Mouse (Mus musculus) hindbrain, embryonic 13.5 days (tissue): ENCODE measurements around the gene Grm3. TPM values are rescaled to one million over a fixed set of nuclear protein-coding genes. Genes with fewer than 3 reads are reported as not detected.

Experiments used
- ATAC-seq: fragments of 200-750 bp; cut with Nextera tagmentation; 2 replicates; pipeline ENCODE4 v1.8.0; 2017; ENCODE audit warnings: moderate TSS enrichment; ENCODE audit not compliant: low FRiP score
- H3K27ac ChIP-seq: fragments of 300-500 bp; sonication (generic); 2 replicates; pipeline ENCODE4 v1.5.1; 2015; ENCODE audit warnings: inconsistent platforms, mild to moderate bottlenecking, moderate library complexity
- H3K27me3 ChIP-seq: fragments of 300-500 bp; sonication (generic); 2 replicates; pipeline ENCODE4 v1.6.1; 2015; ENCODE audit warnings: mild to moderate bottlenecking, inconsistent platforms
- H3K36me3 ChIP-seq: fragments of 300-500 bp; sonication (generic); 2 replicates; pipeline ENCODE4 v1.6.1; 2015; ENCODE audit warnings: mild to moderate bottlenecking, inconsistent platforms
- H3K4me1 ChIP-seq: fragments of 300-500 bp; sonication (generic); replicated peaks from 2 replicates; pipeline ENCODE4 v1.6.1; 2015; ENCODE audit warnings: inconsistent platforms
- H3K4me2 ChIP-seq: fragments of 300-500 bp; sonication (generic); 2 replicates; pipeline ENCODE4 v1.6.1; 2015; ENCODE audit warnings: inconsistent platforms, mild to moderate bottlenecking, moderate library complexity
- H3K4me3 ChIP-seq: fragments of 300-500 bp; sonication (generic); 2 replicates; pipeline ENCODE4 v1.5.1; 2015; ENCODE audit warnings: mild to moderate bottlenecking, inconsistent platforms
- H3K9ac ChIP-seq: fragments of 300-500 bp; sonication (generic); 2 replicates; pipeline ENCODE4 v1.6.1; 2015; ENCODE audit warnings: mild to moderate bottlenecking, inconsistent platforms
- H3K9me3 ChIP-seq: fragments of 300-500 bp; sonication (generic); 2 replicates; pipeline ENCODE4 v1.6.1; 2016; ENCODE audit warnings: inconsistent platforms
- WGBS: fragments of 180-500 bp; shearing (Covaris S2); methylation state at CpG from one replicate; pipeline ENCODE4 v1.1.7; 2015; 5-methylcytosine and 5-hydroxymethylcytosine counted together
- polyA plus RNA-seq: library from polyadenylated mRNA; unstranded; fragments of >200 nt; fragmentation: Nextera tagmentation; extraction: Ambion mirVana; gene quantifications from 2 replicates; pipeline ENCODE4 v1.2.1, GENCODE M21; 2015

Grm3 gene
- polyA plus RNA-seq, 1 experiment from 2014 or later = 28.4 TPM

- WGBS = 97% methylated on average over 1 of the region's 1 CpGs
- Histone ChIP-seq H3K27me3 (no peaks in the 10 kb centered on the region), H3K9me3 (no peaks in the 10 kb centered on the region), H3K4me3 (no peak overlapping the region), H3K27ac (no peak overlapping the region), H3K9ac (no peak overlapping the region), H3K4me1 (no peaks in the 10 kb centered on the region), H3K36me3 (no peaks in the 10 kb centered on the region), H3K4me2 (no peak overlapping the region)
- ATAC-seq = no peak
Measured at GRCm38 (mm10) chr5:9692333-9692732, 32.6 kb downstream of the Grm3 start.

- no peak for ATAC-seq
- Histone ChIP-seq H3K4me2 (no peak overlapping the region), H3K9ac (no peak overlapping the region), H3K9me3 (no peaks in the 10 kb centered on the region), H3K4me1 (no peaks in the 10 kb centered on the region), H3K36me3 (no peaks in the 10 kb centered on the region), H3K27ac (no peak overlapping the region), H3K27me3 (no peaks in the 10 kb centered on the region), H3K4me3 (no peak overlapping the region)
- WGBS = 22% methylated on average over 3 of the region's 3 CpGs
Measured at GRCm38 (mm10) chr5:9690599-9691242, 34.2 kb downstream of the Grm3 start.

- WGBS = 38% methylated on average over 1 of the region's 1 CpGs
- ATAC-seq = no peak
Measured at GRCm38 (mm10) chr5:9690192-9690591, 34.8 kb downstream of the Grm3 start.

GRCm38 (mm10) chr5:9683204-9683603 lies 41.8 kb downstream of the Grm3 start:
- H3K36me3 ChIP-seq = no peaks in the 10 kb centered on the region
- H3K4me1 ChIP-seq = no peaks in the 10 kb centered on the region
- H3K4me3 ChIP-seq = no peak overlapping the region
- H3K9me3 ChIP-seq = no peaks in the 10 kb centered on the region
- no peak overlapping the region for H3K4me2 ChIP-seq
- no peak for ATAC-seq
- WGBS = 46% methylated on average over 2 of the region's 2 CpGs
- no peak overlapping the region for H3K9ac ChIP-seq
- H3K27me3 ChIP-seq = no peaks in the 10 kb centered on the region
- no peak overlapping the region for H3K27ac ChIP-seq

More at GRCm38 (mm10) chr5:9690192-9690591, 34.8 kb downstream of the Grm3 start:
- no peak overlapping the region for H3K4me3 ChIP-seq
- no peaks in the 10 kb centered on the region for H3K9me3 ChIP-seq
- no peak overlapping the region for H3K4me2 ChIP-seq
- no peak overlapping the region for H3K9ac ChIP-seq
- no peaks in the 10 kb centered on the region for H3K27me3 ChIP-seq
- no peaks in the 10 kb centered on the region for H3K36me3 ChIP-seq
- H3K27ac ChIP-seq = no peak overlapping the region
- H3K4me1 ChIP-seq = no peaks in the 10 kb centered on the region

GRCm38 (mm10) chr5:9669002-9669401 lies 56.0 kb downstream of the Grm3 start:
- 96% methylated on average over 1 of the region's 1 CpGs for WGBS
- H3K9ac ChIP-seq = no peak overlapping the region
- H3K27ac ChIP-seq = no peak overlapping the region
- H3K27me3 ChIP-seq = no peaks in the 10 kb centered on the region
- ATAC-seq = no peak
- no peak overlapping the region for H3K4me2 ChIP-seq
- no peaks in the 10 kb centered on the region for H3K9me3 ChIP-seq
- H3K36me3 ChIP-seq = no peaks in the 10 kb centered on the region
- H3K4me3 ChIP-seq = no peak overlapping the region
- no peaks in the 10 kb centered on the region for H3K4me1 ChIP-seq

GRCm38 (mm10) chr5:9663416-9663815 lies 61.6 kb downstream of the Grm3 start:
- WGBS = 92% methylated on average over 3 of the region's 3 CpGs

GRCm38 (mm10) chr5:9661870-9662589 lies 62.9 kb downstream of the Grm3 start:
- Histone ChIP-seq H3K4me3 (no peak overlapping the region), H3K9me3 (no peaks in the 10 kb centered on the region), H3K27ac (no peak overlapping the region), H3K36me3 (no peaks in the 10 kb centered on the region), H3K27me3 (no peaks in the 10 kb centered on the region), H3K4me1 (no peaks in the 10 kb centered on the region), H3K4me2 (no peak overlapping the region), H3K9ac (no peak overlapping the region)
- 47% methylated on average over 9 of the region's 9 CpGs for WGBS
- ATAC-seq = peak; percentile 77

More at GRCm38 (mm10) chr5:9663416-9663815, 61.6 kb downstream of the Grm3 start:
- no peak overlapping the region for H3K4me2 ChIP-seq
- no peaks in the 10 kb centered on the region for H3K4me1 ChIP-seq
- no peaks in the 10 kb centered on the region for H3K36me3 ChIP-seq
- no peaks in the 10 kb centered on the region for H3K27me3 ChIP-seq
- no peak for ATAC-seq
- H3K27ac ChIP-seq = no peak overlapping the region
- H3K9me3 ChIP-seq = no peaks in the 10 kb centered on the region
- H3K4me3 ChIP-seq = no peak overlapping the region
- H3K9ac ChIP-seq = no peak overlapping the region

- Histone ChIP-seq H3K4me1 (no peaks in the 10 kb centered on the region), H3K4me2 (no peak overlapping the region), H3K36me3 (no peaks in the 10 kb centered on the region), H3K9ac (no peak overlapping the region), H3K27ac (no peak overlapping the region), H3K27me3 (no peaks in the 10 kb centered on the region), H3K9me3 (0 out of 2 replicates have a peak, but pooled peaks cover 4% of the 10 kb centered on the region), H3K4me3 (no peak overlapping the region)
- WGBS = 96% methylated on average over 2 of the region's 2 CpGs
- no peak for ATAC-seq
Measured at GRCm38 (mm10) chr5:9638612-9639011, 86.4 kb downstream of the Grm3 start.

GRCm38 (mm10) chr5:9627220-9627619 lies 97.8 kb downstream of the Grm3 start:
- Histone ChIP-seq H3K36me3 (no peaks in the 10 kb centered on the region), H3K9ac (no peak overlapping the region), H3K4me1 (peaks cover 11% of the 10 kb centered on the region), H3K4me3 (no peak overlapping the region), H3K4me2 (no peak overlapping the region), H3K27ac (no peak overlapping the region), H3K27me3 (no peaks in the 10 kb centered on the region), H3K9me3 (no peaks in the 10 kb centered on the region)
- 53% methylated on average over 2 of the region's 2 CpGs for WGBS
- 0 out of 2 replicates have a peak, but pooled peaks have one; percentile 33 for ATAC-seq

GRCm38 (mm10) chr5:9624396-9624795 lies 100.6 kb downstream of the Grm3 start:
- WGBS = 93% methylated on average over 4 of the region's 4 CpGs

GRCm38 (mm10) chr5:9623095-9623459 lies 101.9 kb downstream of the Grm3 start:
- H3K4me3 ChIP-seq = no peak overlapping the region
- peak; percentile 93 for ATAC-seq
- WGBS = 6% methylated on average over 4 of the region's 4 CpGs
- H3K4me1 ChIP-seq = peaks cover 11% of the 10 kb centered on the region
- no peak overlapping the region for H3K9ac ChIP-seq
- no peaks in the 10 kb centered on the region for H3K9me3 ChIP-seq
- H3K36me3 ChIP-seq = no peaks in the 10 kb centered on the region
- H3K27me3 ChIP-seq = no peaks in the 10 kb centered on the region
- peak overlapping the region; percentile 19; the same call in 1 of the 2 replicates for H3K4me2 ChIP-seq
- peak overlapping the region; percentile 69; the same call in 1 of the 2 replicates for H3K27ac ChIP-seq

More at GRCm38 (mm10) chr5:9624396-9624795, 100.6 kb downstream of the Grm3 start:
- H3K4me2 ChIP-seq = no peak overlapping the region
- H3K27ac ChIP-seq = no peak overlapping the region
- peaks cover 11% of the 10 kb centered on the region for H3K4me1 ChIP-seq
- H3K9ac ChIP-seq = no peak overlapping the region
- no peak for ATAC-seq
- H3K36me3 ChIP-seq = no peaks in the 10 kb centered on the region
- no peaks in the 10 kb centered on the region for H3K9me3 ChIP-seq
- H3K27me3 ChIP-seq = no peaks in the 10 kb centered on the region
- H3K4me3 ChIP-seq = no peak overlapping the region

GRCm38 (mm10) chr5:9622264-9623094 lies 102.5 kb downstream of the Grm3 start:
- Histone ChIP-seq H3K27me3 (no peaks in the 10 kb centered on the region), H3K9ac (no peak overlapping the region), H3K9me3 (no peaks in the 10 kb centered on the region), H3K4me1 (peaks cover 11% of the 10 kb centered on the region), H3K36me3 (no peaks in the 10 kb centered on the region), H3K4me2 (peak overlapping the region; percentile 19; the same call in 1 of the 2 replicates), H3K27ac (peak overlapping the region; percentile 69), H3K4me3 (no peak overlapping the region)
- ATAC-seq = peak; percentile 75
- WGBS = 55% methylated on average over 4 of the region's 4 CpGs
